Mouse (Mus musculus): ENCODE data around the gene Gmppa.

Gene Gmppa

DNA sequence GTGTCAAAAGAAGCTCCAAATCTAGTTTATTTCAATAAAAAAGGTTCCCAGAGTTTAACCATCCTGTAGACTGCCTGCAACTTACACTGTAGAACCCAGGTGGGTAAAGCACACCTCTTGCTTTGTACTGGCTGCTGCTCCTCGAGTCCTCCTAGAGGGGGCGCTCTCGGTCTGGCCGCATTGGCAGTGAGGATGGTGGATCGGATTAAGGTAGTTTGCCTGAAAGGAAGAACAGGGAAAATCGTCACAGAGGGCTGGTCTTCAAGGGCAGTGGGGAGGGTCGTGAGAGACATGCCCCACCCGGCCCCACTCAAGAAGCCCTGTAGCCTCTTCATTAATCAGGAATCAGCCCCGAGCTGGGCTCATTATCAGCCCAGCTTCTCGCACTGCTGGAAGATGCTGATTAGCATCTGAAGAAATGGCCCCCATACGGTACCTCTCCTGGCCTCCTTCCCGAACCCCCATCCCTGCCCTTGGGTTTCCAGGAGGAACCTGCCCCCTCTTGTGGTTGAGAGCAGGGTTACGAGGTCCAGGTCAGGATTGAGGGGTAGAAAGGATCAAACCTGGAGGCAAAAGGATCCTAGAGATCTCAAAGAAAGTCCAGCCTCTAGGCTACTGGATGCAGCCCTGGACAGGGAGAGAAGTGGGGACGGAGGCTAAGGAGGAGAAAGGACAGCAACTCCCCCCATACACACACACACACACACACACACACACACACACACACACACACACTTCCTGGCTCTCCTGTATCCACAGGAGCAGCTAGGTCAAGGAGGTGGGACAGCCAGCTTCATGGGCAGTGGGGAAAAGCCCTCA, 21.2 kb downstream of the Gmppa start:
- DNase-seq: peak; percentile 48 to 50

DNA sequence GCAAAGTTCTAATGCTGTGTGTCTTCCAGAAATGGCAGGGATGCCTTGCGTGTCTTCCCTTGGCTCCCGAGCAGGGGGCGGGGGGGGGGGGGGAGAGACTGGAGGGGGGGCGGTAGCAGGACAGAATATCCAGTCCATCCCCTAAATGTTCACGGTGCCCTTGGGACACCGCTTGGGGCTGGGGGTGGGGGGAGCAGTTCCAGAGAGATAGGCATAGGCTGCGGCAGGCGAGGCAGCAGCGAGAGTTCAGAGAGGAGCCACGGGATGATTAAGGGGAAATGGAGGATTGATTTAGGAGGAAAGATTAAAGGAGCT, 21.9 kb downstream of the Gmppa start:
- DNase-seq: no peak

DNA sequence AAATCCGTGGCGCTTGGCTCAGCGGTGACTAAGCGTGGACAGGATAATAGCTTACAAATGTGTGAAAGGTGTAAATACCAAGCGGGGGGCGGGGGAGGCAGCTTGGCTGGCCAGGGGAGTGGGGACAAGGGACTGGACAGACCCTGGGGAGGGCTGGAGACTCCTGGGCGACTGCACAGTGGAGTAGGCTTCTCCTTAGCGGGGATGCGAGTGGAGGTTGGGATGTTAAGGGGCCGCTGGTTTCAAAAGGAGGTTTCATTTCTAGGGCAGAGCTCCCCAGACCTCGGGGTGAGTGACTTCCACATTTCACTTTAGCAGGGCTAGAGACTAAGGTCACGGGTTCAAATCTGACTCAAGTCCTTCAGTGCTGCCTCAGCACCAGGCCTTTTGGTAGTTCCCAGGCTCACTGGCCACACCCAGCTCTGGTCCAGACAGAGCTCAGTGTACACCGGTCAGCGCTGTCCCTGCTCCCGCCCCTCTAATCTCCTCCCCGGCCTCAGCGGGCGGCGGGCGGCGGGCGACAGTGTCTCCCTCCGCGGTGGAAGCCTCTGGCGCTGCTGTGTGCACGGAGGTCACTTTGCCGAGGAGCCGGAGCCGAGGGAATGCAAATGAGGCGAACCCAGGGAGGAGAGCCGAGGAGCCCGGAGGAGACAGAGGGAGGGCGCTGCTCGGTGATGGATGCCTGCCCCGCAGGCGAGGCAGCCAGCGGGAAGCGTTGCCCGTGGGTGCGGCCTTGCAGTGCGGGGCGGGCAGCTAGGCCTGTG, 22.5 kb downstream of the Gmppa start:
- DNase-seq: peak in 1 of 2 experiments; percentile 13

DNA sequence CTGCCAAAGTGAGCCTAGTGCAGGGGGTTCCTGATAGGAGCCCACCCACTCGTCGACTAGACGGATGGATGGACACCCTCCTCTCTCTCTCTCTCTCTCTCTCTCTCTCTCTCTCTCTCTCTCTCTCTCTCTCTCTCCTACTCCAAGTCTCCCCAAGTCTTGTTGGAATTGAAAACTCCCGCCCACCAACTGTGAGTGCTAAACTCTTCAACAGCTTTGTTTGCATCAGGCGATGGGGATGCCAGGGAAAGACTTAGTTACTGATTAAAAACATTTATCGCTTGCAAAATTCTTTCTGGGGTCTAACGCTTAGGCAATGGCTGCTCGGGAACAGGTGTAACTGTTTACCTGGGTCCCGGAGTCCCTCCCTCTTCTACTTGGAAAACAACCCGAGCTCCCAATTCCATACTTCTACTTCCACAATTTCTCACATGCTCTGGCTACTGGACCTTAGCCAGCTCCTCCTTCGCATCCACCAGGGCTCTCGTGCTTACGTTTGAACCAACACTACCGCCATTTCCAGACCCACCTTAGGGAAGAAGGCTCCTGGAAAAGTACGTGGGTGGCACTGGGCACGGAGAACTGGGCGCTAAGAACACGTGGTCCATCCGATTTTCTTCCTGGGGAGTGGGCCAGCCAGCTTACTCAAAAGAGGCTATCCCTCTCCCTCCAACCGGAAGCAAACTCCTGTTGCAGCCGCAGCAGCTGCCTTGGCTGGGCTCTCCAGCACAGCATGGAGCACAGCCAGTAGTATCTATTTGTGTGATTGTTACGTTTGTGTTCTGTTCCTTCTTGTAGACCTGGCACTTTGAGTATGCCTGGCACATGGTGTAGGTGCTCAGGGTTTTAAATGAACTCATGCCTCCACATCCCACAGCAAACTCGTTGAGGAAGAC, 23.3 kb downstream of the Gmppa start:
- DNase-seq: no peak

DNA sequence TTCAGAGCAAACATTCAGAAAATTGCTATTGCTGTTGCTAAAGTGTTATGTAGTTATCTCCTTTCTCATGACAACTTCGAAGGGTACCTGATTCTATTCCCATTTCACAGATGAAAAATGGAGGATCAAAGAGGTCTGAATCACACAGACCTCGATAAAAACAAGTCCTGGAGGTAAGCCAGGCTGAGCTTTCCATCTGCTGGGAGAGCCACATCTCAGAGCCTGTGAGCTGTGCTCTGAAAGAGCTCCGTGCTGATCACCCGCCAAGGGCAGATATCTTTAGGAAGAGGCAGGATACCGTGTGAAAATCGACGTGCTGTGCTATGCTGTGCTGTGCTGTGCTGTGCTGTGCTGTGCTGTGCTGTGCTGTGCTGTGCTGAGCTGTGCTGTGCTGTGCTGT, 24.6 kb downstream of the Gmppa start:
- no peak for DNase-seq

DNA sequence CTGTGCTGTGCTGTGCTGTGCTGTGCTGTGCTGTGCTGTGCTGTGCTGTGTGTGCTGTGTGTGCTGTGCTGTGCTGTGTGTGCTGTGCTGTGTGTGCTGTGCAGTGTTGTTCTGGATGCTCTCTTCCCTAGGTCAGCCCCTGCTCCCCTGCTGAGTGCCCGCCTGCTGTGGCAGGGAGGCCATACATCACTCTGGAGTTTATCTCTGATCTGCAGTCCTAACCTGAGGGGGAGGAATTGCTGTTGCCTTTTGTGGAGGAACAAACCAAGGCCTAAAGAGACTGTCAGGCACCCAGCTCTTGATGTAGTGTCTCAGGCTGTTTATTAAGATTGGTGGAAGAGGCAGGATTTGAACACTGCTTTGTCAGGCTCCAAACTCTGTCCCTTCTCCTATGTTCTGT, 26.9 kb downstream of the Gmppa start:
- no peak for DNase-seq

DNA sequence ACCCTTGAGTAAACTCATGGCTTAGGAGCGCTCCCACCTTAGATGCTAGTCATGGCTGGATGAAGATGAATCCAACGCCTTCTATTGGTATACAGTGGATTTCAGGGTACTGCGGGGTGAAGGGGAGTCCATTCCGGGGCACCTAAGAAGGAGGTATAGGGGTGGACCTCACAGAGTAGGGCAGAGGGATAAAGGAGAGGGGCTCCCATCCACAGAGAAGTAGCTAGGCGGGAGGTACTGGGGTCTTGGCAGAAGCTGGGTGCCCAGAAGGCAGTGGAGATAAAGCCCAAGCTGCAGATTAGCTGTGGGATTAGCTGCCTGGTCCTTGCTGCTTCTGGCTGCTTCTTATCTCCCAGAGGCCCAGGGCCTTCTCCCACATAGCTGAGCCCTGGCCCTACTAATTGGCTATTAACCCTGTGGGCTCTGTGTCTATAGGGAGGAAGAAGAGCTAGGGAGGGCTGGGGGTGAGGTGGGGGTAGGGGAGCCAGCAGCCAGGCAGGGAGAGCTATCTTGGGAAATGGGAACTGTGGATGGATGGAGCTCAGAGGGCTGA, 28.0 kb downstream of the Gmppa start:
- no peak for DNase-seq

DNA sequence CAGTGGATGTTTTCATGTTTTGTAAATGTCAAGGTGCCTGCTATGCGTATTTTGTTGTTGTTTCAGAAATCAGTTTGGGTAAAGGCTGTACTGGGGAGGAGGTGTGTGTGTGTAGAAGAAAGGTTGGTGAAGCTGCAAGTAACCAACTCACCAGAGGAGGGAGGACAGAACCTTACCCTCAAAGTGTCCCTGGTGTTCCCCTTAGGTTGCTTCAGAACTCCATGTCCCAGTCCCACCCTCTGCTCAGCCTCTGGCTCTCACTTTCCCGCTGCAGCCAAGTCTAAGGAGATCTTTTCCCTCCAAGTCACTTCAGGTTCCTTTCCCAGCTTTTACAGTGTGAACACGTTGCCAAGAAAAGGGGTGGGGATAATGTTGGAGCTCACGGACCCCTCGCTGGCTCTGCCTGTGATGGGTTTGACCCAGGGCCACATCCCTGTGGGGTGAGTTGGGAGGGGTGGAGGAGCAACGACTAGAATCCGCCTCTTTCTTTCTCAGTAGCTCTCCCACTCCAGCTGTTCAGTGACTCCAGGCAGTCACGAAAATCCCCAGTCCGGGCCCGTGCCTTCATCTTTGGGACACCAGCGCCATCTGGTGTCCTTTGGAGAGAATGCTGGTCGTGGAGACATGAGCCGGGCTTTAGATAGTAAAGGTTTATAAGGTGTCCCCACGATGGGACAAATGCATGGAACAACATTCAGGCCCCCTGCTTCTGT, 31.6 kb downstream of the Gmppa start:
- peak; percentile 80 for DNase-seq

DNA sequence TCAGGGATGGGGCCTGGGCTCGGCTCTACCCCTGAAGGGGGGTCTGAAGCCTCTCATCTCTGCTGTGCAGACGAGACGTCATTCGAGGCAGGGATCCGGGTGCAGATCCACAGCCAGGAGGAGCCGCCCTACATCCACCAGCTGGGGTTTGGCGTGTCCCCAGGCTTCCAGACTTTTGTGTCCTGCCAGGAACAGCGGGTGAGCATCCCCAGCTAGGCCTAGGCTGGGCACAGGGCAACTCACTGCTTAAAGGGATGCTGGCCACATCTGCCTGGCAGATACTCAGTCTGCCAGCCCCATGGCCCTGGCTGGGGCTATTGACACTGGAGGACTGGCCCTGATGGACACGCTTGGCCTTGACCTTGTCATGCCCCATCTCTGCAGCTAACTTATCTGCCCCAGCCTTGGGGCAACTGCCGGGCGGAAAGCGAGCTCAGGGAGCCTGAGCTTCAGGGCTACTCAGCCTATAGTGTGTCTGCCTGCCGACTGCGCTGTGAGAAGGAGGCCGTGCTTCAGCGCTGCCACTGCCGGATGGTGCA, 33.6 kb downstream of the Gmppa start:
- no peak for DNase-seq

DNA sequence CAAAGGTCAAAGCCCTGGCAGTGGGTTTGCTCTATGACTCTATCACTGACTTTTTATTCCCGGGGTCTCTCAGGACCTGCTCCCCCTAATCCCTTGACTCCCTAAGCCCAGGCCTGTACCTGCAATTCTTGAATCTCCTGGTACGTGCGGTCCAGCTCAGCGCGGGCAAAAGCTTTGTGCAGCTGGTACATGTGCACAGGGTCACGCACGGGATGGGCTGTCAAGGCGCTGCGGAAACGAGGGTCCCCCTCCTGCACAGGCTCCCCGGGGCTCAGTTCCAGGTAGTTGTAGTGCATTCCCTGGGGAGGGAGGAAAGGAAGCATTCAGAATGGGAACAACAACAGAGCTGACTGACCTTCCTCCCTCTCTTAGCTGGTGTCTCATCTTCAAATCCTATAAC, 40.7 kb downstream of the Gmppa start:
- DNase-seq: no peak

DNA sequence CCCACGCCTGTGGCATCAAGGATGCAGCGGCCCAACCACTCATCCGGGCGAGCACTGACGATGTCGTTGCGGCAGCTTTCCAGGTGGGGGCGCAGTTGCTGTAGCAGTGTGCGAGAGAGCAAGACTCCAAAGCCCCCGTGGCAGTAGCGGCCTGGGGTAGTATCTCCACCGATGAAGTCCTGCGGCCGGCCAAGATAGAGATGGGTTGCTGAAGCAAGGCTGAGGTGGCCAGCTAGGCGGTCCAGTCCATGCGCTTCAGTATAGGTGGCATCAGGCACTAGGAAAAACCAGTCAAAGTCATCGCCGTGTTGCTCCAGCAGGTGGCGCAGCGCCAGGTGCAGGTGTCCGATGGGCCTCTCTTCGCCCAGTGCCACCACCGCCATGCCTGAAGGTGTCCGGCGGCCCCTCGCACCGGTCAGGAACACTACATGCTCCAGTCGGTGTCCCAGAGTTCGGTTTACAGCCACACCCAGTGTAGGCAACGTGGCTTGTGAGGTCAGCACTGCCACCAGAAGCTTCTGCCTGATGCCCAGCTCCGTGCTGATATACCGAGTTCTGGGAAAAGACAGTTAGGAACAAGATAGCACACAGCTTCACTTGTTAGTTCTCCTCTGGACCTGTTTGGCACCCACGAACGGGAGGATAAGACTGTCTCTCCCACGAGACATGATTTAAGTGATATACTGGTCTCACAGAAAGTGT, 41.7 kb downstream of the Gmppa start:
- DNase-seq: peak; percentile 88 to 91

DNA sequence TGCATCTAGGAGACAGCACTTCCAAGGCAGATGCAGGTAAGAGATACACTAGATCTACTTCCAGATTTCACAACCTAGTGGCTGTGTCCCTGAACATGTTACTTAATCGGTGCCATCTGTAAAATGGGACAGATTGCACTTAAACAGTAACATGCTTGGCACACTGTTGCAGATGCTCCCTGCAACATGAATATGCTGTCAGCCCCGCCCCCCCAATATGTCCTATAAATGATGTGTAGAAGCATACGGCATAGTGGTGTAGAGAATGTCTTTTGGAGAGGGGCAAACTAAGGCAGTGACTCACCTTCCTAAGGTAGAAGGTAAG, 42.2 kb downstream of the Gmppa start:
- peak in 1 of 2 experiments; percentile 29 for DNase-seq

DNA sequence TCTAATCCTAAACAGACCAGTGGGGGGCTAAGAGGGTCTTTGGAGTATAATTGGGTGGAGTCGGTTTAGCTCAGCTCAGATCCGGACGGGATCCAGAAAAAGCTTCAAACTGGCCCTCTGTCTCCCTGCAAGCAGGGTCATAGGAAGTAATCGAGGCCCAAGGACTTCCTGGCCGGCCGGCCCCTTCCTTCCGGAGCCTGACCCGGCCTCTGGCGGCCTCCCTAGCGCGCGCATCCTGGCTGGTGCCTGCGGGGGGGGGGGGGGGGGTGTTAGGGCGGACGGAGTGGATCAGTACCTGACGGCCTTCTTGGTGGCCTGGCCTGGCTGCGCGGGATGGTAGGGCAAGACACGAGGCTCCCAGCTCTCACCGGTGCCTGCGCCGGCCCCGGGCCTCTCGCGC, 42.8 kb downstream of the Gmppa start:
- no peak for DNase-seq

DNA sequence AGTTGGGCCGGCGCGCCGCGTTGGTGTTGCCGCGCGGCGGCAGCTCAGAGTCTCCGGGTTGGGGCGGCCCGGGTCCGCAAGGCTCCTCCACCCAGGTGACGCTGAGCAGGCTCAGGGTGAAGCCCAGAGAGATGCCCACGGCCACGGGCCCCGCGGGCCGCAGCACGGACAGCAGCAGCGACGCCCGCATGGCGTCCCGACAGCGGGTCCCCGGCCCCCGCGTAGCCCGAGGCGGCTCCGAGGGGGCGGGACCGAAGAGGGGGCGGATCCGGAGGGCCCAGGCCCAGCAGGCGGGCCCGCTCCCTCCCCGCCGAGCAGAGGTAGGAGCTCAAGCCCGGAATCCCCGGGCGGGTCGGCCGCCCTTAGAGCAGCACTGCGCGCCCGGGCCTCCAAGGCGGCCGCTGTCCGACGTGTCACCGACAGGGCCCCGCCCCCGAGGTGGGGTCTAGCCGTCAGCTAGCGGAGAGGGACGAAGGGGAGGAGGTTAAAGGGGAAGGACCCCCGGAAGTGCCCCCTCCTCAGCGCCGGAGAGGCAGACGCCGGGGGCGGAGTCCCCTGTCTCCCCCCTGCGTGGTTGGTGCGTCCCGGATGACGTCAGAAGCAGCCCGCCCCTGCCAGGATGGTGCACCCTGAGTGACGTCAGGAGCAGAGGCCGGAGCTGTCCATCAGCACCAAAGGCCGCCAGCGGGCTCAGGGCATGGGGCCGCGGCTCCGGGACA, 43.3 kb downstream of the Gmppa start, which contains the start of the genes Chpf and Tmem198:
Gene Chpf (minus strand): TSS at position 392 of the 719 bp plus-strand sequence.
Gene Tmem198 (plus strand): TSS at position 617 of the 719 bp plus-strand sequence.
- peak; percentile 97 to 98 for DNase-seq

DNA sequence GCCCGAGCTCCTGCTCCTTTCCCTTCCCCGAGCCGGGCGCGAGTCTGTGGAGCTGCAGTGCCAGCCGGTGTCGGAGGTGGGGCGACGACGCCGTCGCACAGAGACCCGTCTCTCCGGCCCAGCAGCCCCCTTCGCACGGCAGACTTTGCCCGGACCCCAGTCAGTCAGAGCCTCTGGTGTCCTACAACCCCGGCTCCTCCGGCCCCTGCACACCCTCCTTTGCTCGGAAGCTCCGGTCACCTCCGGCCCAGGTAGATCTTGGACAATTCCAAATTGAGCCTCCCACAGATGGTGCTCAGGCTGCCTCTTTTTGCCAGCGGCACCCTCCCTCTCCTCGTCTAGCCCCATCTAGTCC, 43.9 kb downstream of the Gmppa start:
- DNase-seq: no peak

DNA sequence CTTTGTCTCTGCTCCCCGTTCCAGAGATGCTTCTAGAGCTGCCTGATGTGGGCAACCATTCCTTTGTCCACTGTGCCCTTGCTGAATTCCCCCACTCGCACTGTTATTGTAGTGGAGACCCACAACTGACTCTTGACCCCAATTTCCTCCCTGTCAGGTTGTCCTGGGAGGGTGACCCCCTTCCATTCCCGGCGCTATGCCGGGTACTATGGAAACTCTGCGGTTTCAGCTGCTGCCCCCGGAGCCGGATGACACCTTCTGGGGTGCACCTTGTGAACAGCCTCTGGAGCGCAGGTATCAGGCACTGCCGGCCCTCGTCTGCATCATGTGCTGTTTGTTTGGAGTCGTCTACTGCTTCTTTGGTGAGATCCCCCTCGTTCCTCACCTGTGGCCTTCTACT, 44.3 kb downstream of the Gmppa start:
- no peak for DNase-seq

DNA sequence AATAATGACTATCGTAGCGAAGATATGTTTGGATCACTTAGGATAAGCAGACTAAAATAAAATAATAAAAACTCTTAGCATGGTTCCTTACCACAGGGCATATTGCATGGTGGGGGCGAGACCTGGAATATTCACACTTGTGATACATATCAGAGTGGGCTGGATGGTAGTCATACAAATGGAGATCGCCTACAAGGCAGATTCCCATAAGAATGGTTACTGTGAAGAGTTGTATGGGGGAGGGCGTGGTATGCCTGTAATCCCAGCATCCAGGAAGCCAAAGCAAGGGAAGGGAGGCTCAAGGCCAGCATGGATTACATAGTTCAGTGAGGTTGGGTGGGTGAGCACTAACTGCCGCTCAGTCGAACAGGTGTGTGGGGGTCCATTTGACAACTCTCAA, 45.0 kb downstream of the Gmppa start:
- DNase-seq: no peak

DNA sequence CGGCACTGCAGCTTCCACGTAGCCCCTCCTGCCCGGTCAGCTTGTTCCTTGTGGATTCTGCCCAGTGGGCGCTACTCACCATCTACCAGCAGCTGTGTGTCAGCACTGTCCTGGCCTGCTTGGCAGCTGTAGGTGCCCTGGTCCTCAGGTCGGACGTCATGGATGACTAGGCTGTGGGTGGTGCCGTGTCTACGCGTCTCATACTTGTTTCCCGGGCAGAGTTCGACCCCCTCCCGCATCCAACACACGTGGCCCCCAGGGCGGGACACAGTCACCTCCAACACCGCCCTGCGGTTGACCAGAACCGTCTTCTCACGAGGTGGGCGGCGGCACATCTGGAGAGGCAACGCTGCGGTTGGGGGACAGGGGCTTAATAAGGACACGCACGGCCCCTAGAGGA, 50.8 kb downstream of the Gmppa start:
- no peak for DNase-seq

DNA sequence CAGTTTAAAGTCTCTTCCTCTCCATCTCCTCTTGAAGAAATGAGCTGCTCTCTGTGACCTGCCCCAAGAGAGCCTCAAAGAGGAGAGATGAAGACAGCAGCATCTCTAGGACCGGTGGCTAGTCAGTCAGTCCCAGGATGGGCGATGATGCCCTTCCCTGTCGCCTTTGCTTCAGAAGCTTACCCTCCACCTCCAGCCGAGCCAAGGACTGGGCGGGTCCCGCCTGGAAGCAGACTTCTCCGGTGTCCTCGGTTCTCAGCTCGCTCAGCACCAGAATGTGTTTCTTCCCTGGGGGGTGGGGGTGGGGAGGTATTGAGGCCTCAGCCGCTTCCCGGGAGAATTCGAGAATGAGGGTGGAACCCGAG, 51.3 kb downstream of the Gmppa start:
- no peak for DNase-seq

DNA sequence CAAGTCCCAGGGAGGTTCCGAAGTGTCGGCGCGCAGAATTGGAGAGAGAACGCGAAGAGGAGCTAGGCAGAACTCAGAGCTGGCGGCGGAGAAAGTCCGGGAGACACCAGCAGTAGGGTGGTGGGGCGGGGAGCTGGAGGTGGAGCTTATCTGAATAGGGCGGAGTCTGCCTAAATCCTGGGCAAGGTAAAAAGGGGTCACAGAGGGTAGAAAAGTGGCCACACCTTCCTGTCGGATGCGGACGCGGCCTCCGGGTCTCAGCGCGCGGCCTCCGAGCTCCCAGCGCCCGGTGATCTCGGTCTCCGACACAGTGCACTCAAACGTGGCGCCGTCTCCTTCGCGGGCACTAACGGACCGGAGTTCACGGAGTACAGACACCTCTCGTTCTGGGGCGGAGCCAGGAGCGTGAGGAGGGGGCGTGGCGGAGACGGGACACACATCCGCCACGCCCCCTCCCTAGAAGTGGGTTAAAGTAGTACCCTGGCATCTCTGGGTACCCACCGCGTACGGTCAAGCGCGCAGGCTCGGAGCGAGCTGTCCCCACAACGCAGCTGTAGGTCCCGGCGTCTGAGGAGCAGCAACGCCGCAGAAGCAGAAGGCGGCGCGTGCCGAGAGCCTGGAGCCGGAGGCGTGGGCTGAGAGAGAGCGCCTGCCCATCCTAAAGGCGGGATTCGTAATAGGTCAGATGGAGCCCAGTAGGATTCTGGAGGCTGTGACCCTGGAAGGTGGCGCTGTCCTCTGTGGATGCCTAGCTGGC, 51.9 kb downstream of the Gmppa start:
- peak; percentile 58 to 62 for DNase-seq

Data from B cell, adult 2 months (primary cell).